Mouse (Mus musculus): ENCODE data around the gene Psg22. TPM values are rescaled to one million over a fixed set of nuclear protein-coding genes. Genes with fewer than 3 reads are reported as not detected.
"Not testable (repeated sequence)": the region's sequence is repeated elsewhere in the genome, so short reads cannot be mapped to it uniquely, and the experiment has no call there.

Psg22 gene
- not detected in 2 replicates for polyA plus RNA-seq (2015; fragmentation: Nextera tagmentation; extraction: Ambion mirVana)

DNA sequence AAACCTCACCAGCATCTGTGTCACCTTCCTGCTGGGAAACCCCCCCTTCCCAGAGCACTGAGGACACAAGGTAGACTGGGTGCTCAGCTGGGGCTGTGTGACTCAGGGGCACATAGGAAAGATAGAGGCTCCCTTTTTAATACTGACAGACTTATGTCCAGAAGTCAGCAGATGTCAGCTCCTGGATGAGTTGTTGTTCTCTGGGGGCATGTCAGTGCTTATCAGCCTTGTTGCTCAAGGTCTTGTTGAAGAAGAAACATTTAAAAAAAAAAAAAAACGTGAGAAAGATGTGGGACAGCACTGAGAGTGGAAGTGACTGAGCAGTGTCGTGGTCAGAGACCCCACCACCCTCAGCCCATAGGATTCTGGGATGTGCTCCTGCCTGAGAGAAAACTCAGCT is at the start of gene Psg22:
TSS of gene Psg22 (plus strand) at position 301 of the 400 bp plus-strand sequence.
- no peaks in the 10 kb centered on the region for H3K9me3 ChIP-seq (replicated peaks; ENCODE audit: control insufficient read depth, low read length)
- no peaks in the 10 kb centered on the region for H3K4me1 ChIP-seq (ENCODE audit: control insufficient read depth, insufficient read depth, low read length)
- no peak within 1 kb of the TSS for H3K4me3 ChIP-seq (ENCODE audit: low read length)
- H3K27ac ChIP-seq (ENCODE audit: low read length): no peak within 1 kb of the TSS
- H3K27me3 ChIP-seq (ENCODE audit: control insufficient read depth, insufficient read depth, low read length): no peaks in the 10 kb centered on the region
- no peaks in the 10 kb centered on the region for H3K36me3 ChIP-seq (ENCODE audit: control insufficient read depth, insufficient read depth)
- 30% methylated on average over 2 of the region's 2 CpGs for WGBS
- ATAC-seq (replicated peaks; ENCODE audit: extremely low read depth, insufficient read depth, low FRiP score): no peak
- no peak within 1 kb of the TSS for H3K9ac ChIP-seq (ENCODE audit: low read length)
- H3K4me2 ChIP-seq (ENCODE audit: low read depth, low read length): no peak within 1 kb of the TSS

DNA sequence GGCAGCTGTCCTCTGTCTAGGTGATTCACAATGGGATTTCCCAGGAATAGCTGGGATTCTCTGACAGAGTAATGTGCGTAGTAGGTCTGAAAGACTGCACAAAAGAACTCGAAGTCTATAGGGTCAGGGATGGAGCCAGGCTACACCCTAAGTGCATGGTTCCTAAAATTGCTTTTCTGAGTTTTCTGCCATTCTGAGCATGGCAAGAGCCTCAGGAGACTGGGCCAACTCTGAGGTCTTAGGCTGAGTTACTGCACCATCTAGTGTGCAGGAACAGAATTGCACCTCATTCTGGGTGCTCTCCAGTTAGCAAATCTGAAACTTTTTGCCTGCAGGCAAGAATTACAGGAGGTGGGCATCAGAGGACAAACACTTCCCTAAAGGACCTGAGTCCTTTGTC is 38.1 kb upstream of the Psg22 start:
- no peak overlapping the region for H3K4me3 ChIP-seq (ENCODE audit: low read length)
- H3K9me3 ChIP-seq (replicated peaks; ENCODE audit: control insufficient read depth, low read length): no peaks in the 10 kb centered on the region
- no peaks in the 10 kb centered on the region for H3K36me3 ChIP-seq (ENCODE audit: control insufficient read depth, insufficient read depth)
- 41% methylated on average over 2 of the region's 2 CpGs for WGBS
- no peaks in the 10 kb centered on the region for H3K4me1 ChIP-seq (ENCODE audit: control insufficient read depth, insufficient read depth, low read length)
- H3K27me3 ChIP-seq (ENCODE audit: control insufficient read depth, insufficient read depth, low read length): no peaks in the 10 kb centered on the region
- no peak for ATAC-seq (replicated peaks; ENCODE audit: extremely low read depth, insufficient read depth, low FRiP score)
- H3K27ac ChIP-seq (ENCODE audit: low read length): no peak overlapping the region
- H3K4me2 ChIP-seq (ENCODE audit: low read depth, low read length): no peak overlapping the region
- H3K9ac ChIP-seq (ENCODE audit: low read length): no peak overlapping the region

DNA sequence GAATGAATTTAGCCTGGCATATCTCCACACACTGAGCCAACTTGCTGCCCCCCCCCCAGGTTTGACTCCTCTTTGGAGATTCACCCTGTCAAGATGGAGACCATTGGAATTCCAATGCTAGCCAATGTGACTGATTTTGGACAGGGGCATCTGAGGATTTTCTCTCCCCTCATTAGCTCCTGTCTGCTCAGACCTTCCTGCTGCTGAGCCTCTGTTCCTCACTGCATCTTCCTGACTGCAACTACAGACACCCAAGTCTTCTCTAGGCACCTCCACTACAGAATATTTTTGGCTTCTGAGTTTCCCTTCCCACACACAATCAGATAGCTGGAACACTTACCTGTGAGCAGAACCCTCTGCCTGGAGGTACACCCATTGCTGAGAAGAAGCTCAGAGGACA is 32.3 kb upstream of the Psg22 start:
- no peaks in the 10 kb centered on the region for H3K4me1 ChIP-seq (ENCODE audit: control insufficient read depth, insufficient read depth, low read length)
- H3K36me3 ChIP-seq (ENCODE audit: control insufficient read depth, insufficient read depth): no peaks in the 10 kb centered on the region
- no peaks in the 10 kb centered on the region for H3K27me3 ChIP-seq (ENCODE audit: control insufficient read depth, insufficient read depth, low read length)
- H3K9me3 ChIP-seq (replicated peaks; ENCODE audit: control insufficient read depth, low read length): no peaks in the 10 kb centered on the region
- no peak for ATAC-seq (replicated peaks; ENCODE audit: extremely low read depth, insufficient read depth, low FRiP score)
- H3K27ac ChIP-seq (ENCODE audit: low read length): no peak overlapping the region
- H3K9ac ChIP-seq (ENCODE audit: low read length): no peak overlapping the region
- no peak overlapping the region for H3K4me2 ChIP-seq (ENCODE audit: low read depth, low read length)
- H3K4me3 ChIP-seq (ENCODE audit: low read length): no peak overlapping the region

DNA sequence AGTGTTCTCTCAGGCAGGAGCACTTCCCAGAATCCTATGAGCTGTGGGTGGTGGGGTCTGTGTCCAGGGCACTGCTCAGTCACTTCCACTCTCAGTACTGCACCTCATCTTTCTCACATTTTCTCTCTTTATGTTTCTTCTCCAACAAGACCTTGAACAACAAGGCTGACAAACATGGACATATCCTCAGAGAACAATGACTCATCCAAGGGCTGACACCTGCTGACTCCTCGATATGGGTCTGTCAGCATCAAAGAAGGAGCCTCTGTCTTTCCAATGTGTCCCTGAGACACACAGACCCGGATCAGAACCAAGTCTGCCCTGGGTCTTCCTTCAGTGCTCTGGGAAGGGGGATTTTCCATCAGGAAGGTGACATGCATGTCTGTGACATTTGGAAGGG is 31.8 kb upstream of the Psg22 start, which contains the start of gene Psg20:
TSS of gene Psg20 (minus strand) at position 101 of the 400 bp plus-strand sequence.
- H3K4me2 ChIP-seq (ENCODE audit: low read depth, low read length): no peak within 1 kb of the TSS
- no peak for ATAC-seq (replicated peaks; ENCODE audit: extremely low read depth, insufficient read depth, low FRiP score)
- WGBS: 52% methylated on average over 2 of the region's 2 CpGs

DNA sequence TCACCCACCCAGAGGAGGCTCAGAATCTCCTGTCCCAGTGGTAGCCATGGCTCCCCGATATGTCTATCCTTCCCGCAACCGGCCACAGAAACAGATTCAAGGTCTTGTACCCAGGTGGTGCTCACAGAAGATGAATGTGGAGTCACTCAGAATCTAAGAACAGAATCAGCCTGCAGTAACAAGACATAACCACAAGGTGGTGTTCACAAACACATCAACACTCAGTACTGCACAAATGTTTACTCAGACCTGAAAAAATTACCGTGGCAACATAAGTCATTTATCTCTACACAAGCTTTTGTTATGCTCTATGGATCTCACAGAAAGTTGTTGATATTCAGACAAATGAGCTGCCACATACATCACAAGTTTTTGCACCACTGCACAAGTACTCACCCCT is 7.6 kb upstream of the Psg22 start:
- H3K9me3 ChIP-seq (replicated peaks; ENCODE audit: control insufficient read depth, low read length); H3K36me3 ChIP-seq (ENCODE audit: control insufficient read depth, insufficient read depth); H3K4me2 ChIP-seq (ENCODE audit: low read depth, low read length); H3K27ac ChIP-seq (ENCODE audit: low read length); H3K27me3 ChIP-seq (ENCODE audit: control insufficient read depth, insufficient read depth, low read length); H3K9ac ChIP-seq (ENCODE audit: low read length); H3K4me1 ChIP-seq (ENCODE audit: control insufficient read depth, insufficient read depth, low read length); ATAC-seq (replicated peaks; ENCODE audit: extremely low read depth, insufficient read depth, low FRiP score); H3K4me3 ChIP-seq (ENCODE audit: low read length): not testable (repeated sequence)
- WGBS: 66% methylated on average over 4 of the region's 4 CpGs

More for the DNA sequence above, 31.8 kb upstream of the Psg22 start, which contains the start of gene Psg20:
- H3K9me3 ChIP-seq (replicated peaks; ENCODE audit: control insufficient read depth, low read length): no peaks in the 10 kb centered on the region
- no peaks in the 10 kb centered on the region for H3K4me1 ChIP-seq (ENCODE audit: control insufficient read depth, insufficient read depth, low read length)
- H3K27ac ChIP-seq (ENCODE audit: low read length): no peak within 1 kb of the TSS
- no peak within 1 kb of the TSS for H3K9ac ChIP-seq (ENCODE audit: low read length)
- no peaks in the 10 kb centered on the region for H3K27me3 ChIP-seq (ENCODE audit: control insufficient read depth, insufficient read depth, low read length)
- no peaks in the 10 kb centered on the region for H3K36me3 ChIP-seq (ENCODE audit: control insufficient read depth, insufficient read depth)
- H3K4me3 ChIP-seq (ENCODE audit: low read length): no peak within 1 kb of the TSS

DNA sequence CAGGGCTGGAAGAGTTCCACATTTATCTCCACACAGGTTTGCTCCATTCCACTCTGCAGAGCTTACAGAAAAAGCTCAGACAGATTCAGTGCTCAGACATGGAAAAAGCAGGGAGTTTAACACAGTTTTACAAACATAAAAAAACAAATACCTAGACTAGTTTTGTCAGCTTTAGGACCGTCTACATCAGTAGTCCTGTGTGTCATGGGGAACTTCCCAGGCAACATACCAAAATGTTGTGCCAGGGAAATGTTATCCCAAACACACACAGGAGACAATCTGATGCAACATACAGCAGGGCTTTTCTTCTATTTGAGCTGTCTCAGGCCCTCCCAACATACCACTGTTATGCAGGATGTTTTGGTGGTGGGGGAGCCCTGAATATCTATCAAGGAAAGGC is 7.0 kb upstream of the Psg22 start:
- Histone ChIP-seq H3K27me3 (ENCODE audit: control insufficient read depth, insufficient read depth, low read length) (no peaks in the 10 kb centered on the region), H3K36me3 (ENCODE audit: control insufficient read depth, insufficient read depth) (no peaks in the 10 kb centered on the region), H3K9me3 (replicated peaks; ENCODE audit: control insufficient read depth, low read length) (no peaks in the 10 kb centered on the region), H3K9ac (ENCODE audit: low read length) (no peak overlapping the region), H3K4me2 (ENCODE audit: low read depth, low read length) (no peak overlapping the region), H3K4me3 (ENCODE audit: low read length) (no peak overlapping the region), H3K4me1 (ENCODE audit: control insufficient read depth, insufficient read depth, low read length) (no peaks in the 10 kb centered on the region), H3K27ac (ENCODE audit: low read length) (no peak overlapping the region)
- no peak for ATAC-seq (replicated peaks; ENCODE audit: extremely low read depth, insufficient read depth, low FRiP score)
- WGBS: 37% methylated on average over 1 of the region's 1 CpGs

DNA sequence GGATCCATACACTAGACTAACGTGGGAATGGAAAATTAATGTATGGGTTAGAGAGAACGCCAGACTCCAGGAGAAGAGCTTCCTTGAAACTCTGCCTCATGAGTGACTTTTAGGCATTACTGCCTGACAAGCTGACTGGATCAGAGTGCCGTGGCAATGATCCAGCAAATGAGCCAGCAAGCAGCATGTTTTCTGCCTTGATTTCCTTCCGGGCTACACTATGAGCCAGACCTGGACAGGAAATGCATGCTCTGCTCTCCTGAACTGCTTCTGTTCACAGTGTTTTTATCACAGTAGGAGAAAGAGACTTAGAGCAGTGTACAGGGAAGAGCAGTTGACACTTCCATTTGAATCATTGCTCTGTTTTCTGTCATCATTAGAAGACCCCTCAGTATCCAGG is 2.3 kb upstream of the Psg22 start:
- ATAC-seq (replicated peaks; ENCODE audit: extremely low read depth, insufficient read depth, low FRiP score): no peak
- H3K9ac ChIP-seq (ENCODE audit: low read length): no peak overlapping the region
- no peak overlapping the region; the same call in 1 of the 2 replicates for H3K27ac ChIP-seq (ENCODE audit: low read length)
- no peaks in the 10 kb centered on the region for H3K4me1 ChIP-seq (ENCODE audit: control insufficient read depth, insufficient read depth, low read length)
- H3K4me3 ChIP-seq (ENCODE audit: low read length): no peak overlapping the region
- H3K9me3 ChIP-seq (replicated peaks; ENCODE audit: control insufficient read depth, low read length): no peaks in the 10 kb centered on the region
- WGBS: 57% methylated on average over 4 of the region's 4 CpGs
- no peaks in the 10 kb centered on the region for H3K36me3 ChIP-seq (ENCODE audit: control insufficient read depth, insufficient read depth)
- H3K4me2 ChIP-seq (ENCODE audit: low read depth, low read length): no peak overlapping the region
- H3K27me3 ChIP-seq (ENCODE audit: control insufficient read depth, insufficient read depth, low read length): no peaks in the 10 kb centered on the region

DNA sequence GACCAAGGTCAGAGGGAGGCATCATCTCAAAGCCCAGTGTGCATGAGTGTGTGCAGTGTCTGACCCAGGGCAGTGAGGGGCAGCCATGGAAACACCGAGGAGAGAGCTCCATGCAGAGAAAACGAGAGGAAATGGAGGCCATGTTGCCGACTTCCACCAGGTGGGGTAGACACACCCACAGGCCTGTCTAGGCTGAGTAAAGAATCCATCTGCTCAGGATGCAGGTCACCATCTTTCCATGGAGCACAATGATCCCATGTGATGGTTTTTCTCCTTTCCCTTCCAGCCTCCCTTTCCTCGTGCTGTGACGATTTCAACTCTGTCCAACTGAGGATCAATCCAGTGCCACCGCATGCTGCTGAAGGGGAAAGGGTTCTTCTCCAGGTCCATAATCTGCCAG is 6.1 kb downstream of the Psg22 start:
- Histone ChIP-seq H3K36me3 (ENCODE audit: control insufficient read depth, insufficient read depth) (no peaks in the 10 kb centered on the region), H3K9ac (ENCODE audit: low read length) (no peak overlapping the region), H3K4me1 (ENCODE audit: control insufficient read depth, insufficient read depth, low read length) (no peaks in the 10 kb centered on the region), H3K9me3 (replicated peaks; ENCODE audit: control insufficient read depth, low read length) (no peaks in the 10 kb centered on the region), H3K27ac (ENCODE audit: low read length) (no peak overlapping the region), H3K4me2 (ENCODE audit: low read depth, low read length) (no peak overlapping the region), H3K27me3 (ENCODE audit: control insufficient read depth, insufficient read depth, low read length) (no peaks in the 10 kb centered on the region), H3K4me3 (ENCODE audit: low read length) (no peak overlapping the region)
- no peak for ATAC-seq (replicated peaks; ENCODE audit: extremely low read depth, insufficient read depth, low FRiP score)
- WGBS: 77% methylated on average over 6 of the region's 6 CpGs

DNA sequence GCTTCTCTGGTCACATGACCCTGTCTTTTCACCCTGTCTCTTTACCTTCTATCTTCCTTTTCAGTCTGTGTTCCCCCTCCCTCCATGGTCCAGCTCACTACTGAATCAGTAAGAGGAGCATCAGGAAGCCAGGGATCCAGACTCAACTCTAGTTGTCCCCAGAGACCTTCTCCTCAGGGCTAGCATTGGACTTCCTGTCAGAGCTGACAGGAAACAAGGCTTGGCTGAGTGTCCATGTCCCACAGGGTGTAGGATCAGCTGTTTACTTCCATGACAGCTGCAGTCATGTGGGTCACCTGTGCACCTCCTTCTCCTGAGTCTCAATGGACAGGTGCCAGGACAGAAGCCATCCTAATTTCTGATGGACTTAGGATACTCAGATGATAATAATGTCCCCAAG is 8.0 kb downstream of the Psg22 start:
- H3K27ac ChIP-seq (ENCODE audit: low read length); H3K36me3 ChIP-seq (ENCODE audit: control insufficient read depth, insufficient read depth); ATAC-seq (replicated peaks; ENCODE audit: extremely low read depth, insufficient read depth, low FRiP score); H3K4me2 ChIP-seq (ENCODE audit: low read depth, low read length); H3K4me1 ChIP-seq (ENCODE audit: control insufficient read depth, insufficient read depth, low read length); H3K4me3 ChIP-seq (ENCODE audit: low read length); H3K9me3 ChIP-seq (replicated peaks; ENCODE audit: control insufficient read depth, low read length); H3K9ac ChIP-seq (ENCODE audit: low read length); H3K27me3 ChIP-seq (ENCODE audit: control insufficient read depth, insufficient read depth, low read length): not testable (repeated sequence)

DNA sequence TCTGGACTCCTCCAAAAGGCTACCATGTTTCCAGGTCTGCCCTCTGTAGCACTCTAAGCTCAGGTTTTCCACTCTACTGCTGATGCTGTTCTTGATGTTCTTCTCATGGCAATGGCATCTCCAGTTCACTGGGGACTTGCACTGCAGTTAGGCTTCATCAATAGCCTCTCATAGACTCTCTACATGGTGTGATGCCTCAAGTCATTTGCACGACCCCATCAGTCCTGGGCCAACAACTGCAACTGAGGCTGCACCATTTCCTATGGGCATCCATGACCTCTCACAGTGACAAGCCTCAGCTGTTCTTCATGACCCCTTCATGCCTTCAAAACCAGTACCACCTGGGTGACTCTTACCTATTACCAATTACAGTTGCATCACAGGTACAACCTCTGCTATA is 10.5 kb downstream of the Psg22 start:
- Histone ChIP-seq H3K36me3 (ENCODE audit: control insufficient read depth, insufficient read depth) (no peaks in the 10 kb centered on the region), H3K4me3 (ENCODE audit: low read length) (no peak overlapping the region), H3K27ac (ENCODE audit: low read length) (no peak overlapping the region), H3K4me1 (ENCODE audit: control insufficient read depth, insufficient read depth, low read length) (no peaks in the 10 kb centered on the region), H3K27me3 (ENCODE audit: control insufficient read depth, insufficient read depth, low read length) (no peaks in the 10 kb centered on the region), H3K4me2 (ENCODE audit: low read depth, low read length) (no peak overlapping the region), H3K9ac (ENCODE audit: low read length) (no peak overlapping the region), H3K9me3 (replicated peaks; ENCODE audit: control insufficient read depth, low read length) (no peaks in the 10 kb centered on the region)
- 57% methylated on average over 1 of the region's 1 CpGs for WGBS
- no peak for ATAC-seq (replicated peaks; ENCODE audit: extremely low read depth, insufficient read depth, low FRiP score)

All from heart, embryonic 16.5 days (tissue).